Mouse (Mus musculus): ENCODE data around the gene Atxn7l1. TPM values are rescaled to one million over a fixed set of nuclear protein-coding genes. Genes with fewer than 3 reads are reported as not detected.

Atxn7l1 gene
- polyA plus RNA-seq, 1 experiment from 2014 or later: 17.0 TPM

- Histone ChIP-seq H3K9ac (ENCODE audit: low read length) (no peak overlapping the region), H3K36me3 (ENCODE audit: control insufficient read depth, insufficient read depth, low read length) (no peaks in the 10 kb centered on the region), H3K9me3 (ENCODE audit: control insufficient read depth, low read length) (no peaks in the 10 kb centered on the region), H3K4me1 (ENCODE audit: control insufficient read depth, insufficient read depth, low read length) (peaks cover 4% of the 10 kb centered on the region; the same call in 1 of the 2 replicates), H3K27ac (ENCODE audit: low read depth, low read length) (no peak overlapping the region), H3K4me2 (no peak overlapping the region), H3K27me3 (ENCODE audit: control insufficient read depth, insufficient read depth, low read length) (no peaks in the 10 kb centered on the region), H3K4me3 (ENCODE audit: low read depth, low read length) (no peak overlapping the region)
- WGBS: 84% methylated on average over 9 of the region's 9 CpGs
- ATAC-seq (ENCODE audit: low FRiP score) (no peak), DNase-seq (ENCODE audit: low spot score, missing footprints) (no peak)
Measured at GRCm38 (mm10) chr12:33125594-33126227, 21.8 kb upstream of the Atxn7l1 start.

DNA sequence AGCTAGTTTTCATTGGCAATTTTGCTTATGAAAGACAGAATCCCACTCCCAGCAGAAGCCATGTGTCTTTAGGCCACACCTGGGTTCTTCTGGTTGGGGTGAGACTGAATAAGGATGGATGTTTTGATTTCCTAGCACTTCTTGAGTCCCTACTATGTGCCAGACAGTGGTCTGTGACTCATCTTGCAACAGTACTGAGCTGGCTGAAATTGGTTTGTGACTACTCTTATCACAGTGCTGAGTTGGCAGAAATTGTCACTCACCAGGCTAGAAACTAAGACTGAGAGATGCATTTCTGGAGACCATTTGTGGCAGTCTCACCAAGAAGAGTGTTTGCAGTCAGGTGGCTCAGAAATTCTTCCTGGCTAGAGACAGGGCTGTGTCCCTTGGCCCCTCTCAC lies 21.2 kb upstream of the Atxn7l1 start:
- Histone ChIP-seq H3K9me3 (ENCODE audit: control insufficient read depth, low read length) (no peaks in the 10 kb centered on the region), H3K36me3 (ENCODE audit: control insufficient read depth, insufficient read depth, low read length) (no peaks in the 10 kb centered on the region)

GRCm38 (mm10) chr12:33128121-33128520 lies 19.4 kb upstream of the Atxn7l1 start:
- Histone ChIP-seq H3K27ac (ENCODE audit: low read depth, low read length) (no peak overlapping the region), H3K9me3 (ENCODE audit: control insufficient read depth, low read length) (no peaks in the 10 kb centered on the region), H3K4me3 (ENCODE audit: low read depth, low read length) (no peak overlapping the region), H3K36me3 (ENCODE audit: control insufficient read depth, insufficient read depth, low read length) (no peaks in the 10 kb centered on the region), H3K4me1 (ENCODE audit: control insufficient read depth, insufficient read depth, low read length) (peaks cover 4% of the 10 kb centered on the region; the same call in 1 of the 2 replicates), H3K9ac (ENCODE audit: low read length) (no peak overlapping the region), H3K4me2 (no peak overlapping the region), H3K27me3 (ENCODE audit: control insufficient read depth, insufficient read depth, low read length) (no peaks in the 10 kb centered on the region)
- ATAC-seq (ENCODE audit: low FRiP score) (no peak), DNase-seq (ENCODE audit: low spot score, missing footprints) (no peak)
- WGBS: 92% methylated on average over 2 of the region's 2 CpGs

More for the DNA sequence above, 21.2 kb upstream of the Atxn7l1 start:
- H3K4me1 ChIP-seq (ENCODE audit: control insufficient read depth, insufficient read depth, low read length): peaks cover 4% of the 10 kb centered on the region; the same call in 1 of the 2 replicates
- ATAC-seq (ENCODE audit: low FRiP score) (no peak), DNase-seq (ENCODE audit: low spot score, missing footprints) (no peak)
- no peak overlapping the region for H3K27ac ChIP-seq (ENCODE audit: low read depth, low read length)
- no peak overlapping the region for H3K4me2 ChIP-seq
- no peak overlapping the region for H3K9ac ChIP-seq (ENCODE audit: low read length)
- no peaks in the 10 kb centered on the region for H3K27me3 ChIP-seq (ENCODE audit: control insufficient read depth, insufficient read depth, low read length)
- H3K4me3 ChIP-seq (ENCODE audit: low read depth, low read length): no peak overlapping the region

DNA sequence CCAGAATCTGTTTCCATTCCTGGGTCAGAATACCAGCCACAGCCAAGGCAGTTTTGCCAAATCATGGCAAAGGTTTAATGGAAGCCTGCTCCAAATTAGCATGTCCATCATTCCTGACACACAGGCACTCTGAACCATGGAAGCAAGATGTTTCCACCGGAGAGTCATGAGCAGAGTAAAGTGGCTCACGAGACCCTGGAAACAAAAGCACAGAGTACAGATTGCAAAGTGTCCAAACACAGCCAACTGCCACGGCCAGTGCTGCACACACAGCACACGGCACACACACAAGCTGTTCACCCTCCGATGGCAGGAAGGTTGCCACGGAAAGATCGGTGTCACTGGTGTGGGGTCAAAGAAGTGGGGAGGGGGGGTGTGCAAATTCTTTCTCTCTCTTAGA lies 18.8 kb upstream of the Atxn7l1 start:
- 60% methylated on average over 7 of the region's 7 CpGs for WGBS
- peak; percentile 54 for ATAC-seq (ENCODE audit: low FRiP score)
- no peaks in the 10 kb centered on the region for H3K36me3 ChIP-seq (ENCODE audit: control insufficient read depth, insufficient read depth, low read length)
- H3K4me2 ChIP-seq: no peak overlapping the region
- no peaks in the 10 kb centered on the region for H3K27me3 ChIP-seq (ENCODE audit: control insufficient read depth, insufficient read depth, low read length)
- no peak overlapping the region for H3K4me3 ChIP-seq (ENCODE audit: low read depth, low read length)
- H3K4me1 ChIP-seq (ENCODE audit: control insufficient read depth, insufficient read depth, low read length): peaks cover 4% of the 10 kb centered on the region; the same call in 1 of the 2 replicates
- no peaks in the 10 kb centered on the region for H3K9me3 ChIP-seq (ENCODE audit: control insufficient read depth, low read length)
- no peak for DNase-seq (ENCODE audit: low spot score, missing footprints)
- H3K9ac ChIP-seq (ENCODE audit: low read length): no peak overlapping the region
- no peak overlapping the region for H3K27ac ChIP-seq (ENCODE audit: low read depth, low read length)

DNA sequence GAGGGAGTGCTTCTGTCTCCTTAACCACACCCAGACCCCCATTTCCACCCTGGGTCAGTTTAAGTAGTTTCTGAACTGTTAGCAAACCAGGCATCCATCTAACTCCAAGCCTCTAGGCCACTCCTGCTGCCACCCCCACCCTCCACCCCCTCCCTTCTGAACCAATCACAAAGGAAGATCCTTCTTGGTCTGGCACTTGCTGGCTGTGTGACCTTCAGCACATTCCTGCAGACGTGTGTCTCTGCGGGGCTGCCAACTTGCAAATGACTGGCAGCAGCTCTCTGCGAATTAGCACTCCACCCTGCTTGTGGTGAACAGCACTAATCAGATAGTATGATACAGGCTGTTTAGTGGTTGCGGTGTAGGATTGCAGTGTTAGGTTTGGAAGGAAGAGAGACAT lies 18.1 kb upstream of the Atxn7l1 start:
- no peak for DNase-seq (ENCODE audit: low spot score, missing footprints)
- H3K4me3 ChIP-seq (ENCODE audit: low read depth, low read length): no peak overlapping the region
- WGBS: 25% methylated on average over 4 of the region's 4 CpGs
- no peak overlapping the region for H3K27ac ChIP-seq (ENCODE audit: low read depth, low read length)
- no peak overlapping the region for H3K9ac ChIP-seq (ENCODE audit: low read length)
- peak; percentile 54; the same call in 1 of the 2 replicates for ATAC-seq (ENCODE audit: low FRiP score)
- H3K4me1 ChIP-seq (ENCODE audit: control insufficient read depth, insufficient read depth, low read length): peaks cover 4% of the 10 kb centered on the region; the same call in 1 of the 2 replicates
- H3K4me2 ChIP-seq: no peak overlapping the region
- H3K9me3 ChIP-seq (ENCODE audit: control insufficient read depth, low read length): no peaks in the 10 kb centered on the region
- H3K27me3 ChIP-seq (ENCODE audit: control insufficient read depth, insufficient read depth, low read length): no peaks in the 10 kb centered on the region
- H3K36me3 ChIP-seq (ENCODE audit: control insufficient read depth, insufficient read depth, low read length): no peaks in the 10 kb centered on the region

DNA sequence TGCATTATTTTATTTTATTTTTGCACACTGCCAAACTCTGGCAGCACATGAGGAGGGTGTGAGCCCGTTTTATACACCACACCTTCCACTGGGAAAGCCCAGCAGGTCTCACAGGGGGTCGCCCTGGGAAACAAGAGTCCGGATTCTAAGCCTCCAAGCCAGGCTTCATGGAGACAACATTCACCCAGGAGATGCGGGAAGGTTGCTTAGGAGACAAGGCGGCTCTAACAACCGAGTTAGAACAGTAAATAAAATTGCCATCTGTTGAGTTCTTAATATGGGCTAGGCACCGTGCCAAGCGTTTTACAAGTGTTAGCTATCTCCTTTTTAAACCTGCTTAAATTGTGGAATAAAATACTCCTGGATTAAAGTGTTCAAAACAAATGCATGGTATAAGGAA lies 17.1 kb upstream of the Atxn7l1 start:
- Histone ChIP-seq H3K9ac (ENCODE audit: low read length) (no peak overlapping the region), H3K4me2 (no peak overlapping the region), H3K27ac (ENCODE audit: low read depth, low read length) (no peak overlapping the region), H3K27me3 (ENCODE audit: control insufficient read depth, insufficient read depth, low read length) (no peaks in the 10 kb centered on the region), H3K9me3 (ENCODE audit: control insufficient read depth, low read length) (no peaks in the 10 kb centered on the region), H3K4me3 (ENCODE audit: low read depth, low read length) (no peak overlapping the region), H3K36me3 (ENCODE audit: control insufficient read depth, insufficient read depth, low read length) (no peaks in the 10 kb centered on the region), H3K4me1 (ENCODE audit: control insufficient read depth, insufficient read depth, low read length) (peaks cover 4% of the 10 kb centered on the region; the same call in 1 of the 2 replicates)
- WGBS: 49% methylated on average over 8 of the region's 8 CpGs
- DNase-seq (ENCODE audit: low spot score, missing footprints) (no peak), ATAC-seq (ENCODE audit: low FRiP score) (no peak)

GRCm38 (mm10) chr12:33131796-33132195 lies 15.7 kb upstream of the Atxn7l1 start:
- H3K27ac ChIP-seq (ENCODE audit: low read depth, low read length): no peak overlapping the region
- H3K4me2 ChIP-seq: no peak overlapping the region
- no peak overlapping the region for H3K9ac ChIP-seq (ENCODE audit: low read length)
- no peak for DNase-seq (ENCODE audit: low spot score, missing footprints)
- ATAC-seq (ENCODE audit: low FRiP score): no peak
- H3K36me3 ChIP-seq (ENCODE audit: control insufficient read depth, insufficient read depth, low read length): no peaks in the 10 kb centered on the region
- H3K4me3 ChIP-seq (ENCODE audit: low read depth, low read length): no peak overlapping the region
- no peaks in the 10 kb centered on the region for H3K27me3 ChIP-seq (ENCODE audit: control insufficient read depth, insufficient read depth, low read length)
- WGBS: 76% methylated on average over 7 of the region's 7 CpGs
- peaks cover 4% of the 10 kb centered on the region; the same call in 1 of the 2 replicates for H3K4me1 ChIP-seq (ENCODE audit: control insufficient read depth, insufficient read depth, low read length)
- no peaks in the 10 kb centered on the region for H3K9me3 ChIP-seq (ENCODE audit: control insufficient read depth, low read length)

DNA sequence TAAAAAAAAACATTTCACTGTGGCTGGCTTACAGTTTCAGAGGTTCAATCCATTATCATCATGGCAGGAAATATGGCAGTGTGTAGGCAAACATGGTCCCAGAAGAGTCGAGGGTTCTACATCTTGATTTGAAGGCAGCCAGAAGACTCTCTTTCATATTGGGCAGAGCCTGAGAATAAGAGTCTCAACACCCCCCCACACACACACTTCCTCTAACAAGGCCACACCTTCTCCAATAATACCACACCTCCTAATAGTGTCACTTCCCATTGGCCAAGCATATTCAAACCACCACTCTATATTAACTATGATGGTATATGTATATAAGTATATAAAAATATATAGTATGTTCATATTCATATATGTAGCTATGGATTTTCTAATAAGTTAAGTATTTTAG lies 9.6 kb upstream of the Atxn7l1 start:
- no peak overlapping the region for H3K4me2 ChIP-seq
- 90% methylated on average over 1 of the region's 1 CpGs for WGBS
- H3K4me3 ChIP-seq (ENCODE audit: low read depth, low read length): no peak overlapping the region
- DNase-seq (ENCODE audit: low spot score, missing footprints) (no peak), ATAC-seq (ENCODE audit: low FRiP score) (no peak)
- H3K9ac ChIP-seq (ENCODE audit: low read length): no peak overlapping the region
- H3K27ac ChIP-seq (ENCODE audit: low read depth, low read length): no peak overlapping the region
- no peaks in the 10 kb centered on the region for H3K4me1 ChIP-seq (ENCODE audit: control insufficient read depth, insufficient read depth, low read length)
- H3K36me3 ChIP-seq (ENCODE audit: control insufficient read depth, insufficient read depth, low read length): no peaks in the 10 kb centered on the region
- no peaks in the 10 kb centered on the region for H3K27me3 ChIP-seq (ENCODE audit: control insufficient read depth, insufficient read depth, low read length)
- H3K9me3 ChIP-seq (ENCODE audit: control insufficient read depth, low read length): no peaks in the 10 kb centered on the region

GRCm38 (mm10) chr12:33139083-33139482 lies 8.4 kb upstream of the Atxn7l1 start:
- H3K36me3 ChIP-seq (ENCODE audit: control insufficient read depth, insufficient read depth, low read length): no peaks in the 10 kb centered on the region
- 87% methylated on average over 3 of the region's 3 CpGs for WGBS
- no peak overlapping the region for H3K27ac ChIP-seq (ENCODE audit: low read depth, low read length)
- no peak overlapping the region for H3K9ac ChIP-seq (ENCODE audit: low read length)
- H3K27me3 ChIP-seq (ENCODE audit: control insufficient read depth, insufficient read depth, low read length): no peaks in the 10 kb centered on the region
- H3K9me3 ChIP-seq (ENCODE audit: control insufficient read depth, low read length): no peaks in the 10 kb centered on the region
- H3K4me3 ChIP-seq (ENCODE audit: low read depth, low read length): no peak overlapping the region
- DNase-seq (ENCODE audit: low spot score, missing footprints) (no peak), ATAC-seq (ENCODE audit: low FRiP score) (no peak)
- no peak overlapping the region for H3K4me2 ChIP-seq
- H3K4me1 ChIP-seq (ENCODE audit: control insufficient read depth, insufficient read depth, low read length): no peaks in the 10 kb centered on the region
